Mouse (Mus musculus): ENCODE results near the gene Minpp1.

The Minpp1 gene

DNA sequence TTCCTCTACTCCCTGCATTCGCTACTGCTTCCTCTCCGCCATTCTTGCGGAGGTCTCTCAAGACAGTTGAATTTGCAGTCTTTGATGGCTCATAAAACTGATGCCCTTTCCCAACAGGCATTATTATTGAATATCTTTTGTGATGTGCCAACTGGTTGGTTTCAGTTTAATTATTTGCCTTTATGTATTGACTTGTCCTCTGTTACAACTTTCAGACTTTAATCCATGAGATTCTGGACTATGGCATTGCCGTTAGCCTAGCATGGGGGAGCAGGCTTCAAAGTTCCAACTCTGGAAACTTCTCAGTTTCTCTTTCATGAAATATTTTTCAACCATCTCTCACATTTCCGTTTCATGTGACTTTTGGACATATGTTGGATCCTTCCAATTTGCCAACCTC, 41.6 kb downstream of the Minpp1 start:
- no peak for DNase-seq (ENCODE audit: low read depth, low spot score)

DNA sequence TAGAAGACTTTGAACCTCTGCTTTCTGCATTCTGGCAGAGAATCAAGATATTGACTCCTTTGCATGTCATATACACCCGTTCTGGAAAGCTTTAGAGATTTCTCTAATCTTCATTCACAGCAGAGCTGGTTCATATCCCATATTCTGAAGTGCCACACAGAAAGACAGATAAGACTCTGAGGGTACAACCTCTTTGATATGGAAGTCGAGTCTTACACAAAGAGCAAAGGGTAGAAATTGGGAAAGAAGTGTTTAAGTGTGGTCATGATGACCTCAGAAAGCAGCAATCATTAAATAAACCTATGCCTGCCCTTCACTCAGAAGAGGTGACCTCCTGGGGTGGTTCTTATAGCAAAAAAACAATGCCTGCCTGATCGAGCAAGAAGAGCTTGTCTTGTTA, 43.2 kb downstream of the Minpp1 start:
- no peak for DNase-seq (ENCODE audit: low read depth, low spot score)

DNA sequence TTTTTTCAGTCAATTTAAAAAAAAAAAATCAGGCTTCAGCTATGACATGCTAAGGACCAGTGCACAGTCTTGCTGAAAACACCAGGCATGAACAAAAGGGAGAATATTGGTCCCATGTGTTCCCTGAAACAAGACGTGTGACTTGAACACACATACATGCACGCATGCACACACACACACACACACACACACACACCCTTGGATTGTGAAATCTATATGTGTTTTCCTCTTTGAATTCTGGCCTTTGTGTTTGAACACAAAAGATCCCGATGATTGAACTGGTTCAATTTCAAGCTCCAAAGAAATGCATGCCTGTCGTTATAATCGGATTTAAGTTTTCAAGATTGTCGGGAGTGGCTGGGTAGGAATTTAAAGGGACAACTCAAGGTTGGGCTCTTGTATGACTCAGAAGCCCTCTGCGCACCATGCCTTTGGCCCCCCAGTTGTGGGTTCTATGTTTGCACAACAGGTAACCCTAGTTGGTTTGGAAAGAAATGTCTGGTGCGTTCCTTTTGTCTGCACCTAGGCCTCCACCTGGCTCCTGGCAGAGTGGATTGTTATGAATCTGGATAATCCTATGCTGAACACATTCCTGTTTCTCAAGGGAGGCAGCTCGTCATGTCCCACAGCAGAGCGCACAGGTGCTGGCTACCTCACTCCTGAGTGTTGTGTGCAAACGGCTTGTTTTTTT, 43.8 kb downstream of the Minpp1 start:
- DNase-seq (ENCODE audit: low read depth, low spot score): no peak

DNA sequence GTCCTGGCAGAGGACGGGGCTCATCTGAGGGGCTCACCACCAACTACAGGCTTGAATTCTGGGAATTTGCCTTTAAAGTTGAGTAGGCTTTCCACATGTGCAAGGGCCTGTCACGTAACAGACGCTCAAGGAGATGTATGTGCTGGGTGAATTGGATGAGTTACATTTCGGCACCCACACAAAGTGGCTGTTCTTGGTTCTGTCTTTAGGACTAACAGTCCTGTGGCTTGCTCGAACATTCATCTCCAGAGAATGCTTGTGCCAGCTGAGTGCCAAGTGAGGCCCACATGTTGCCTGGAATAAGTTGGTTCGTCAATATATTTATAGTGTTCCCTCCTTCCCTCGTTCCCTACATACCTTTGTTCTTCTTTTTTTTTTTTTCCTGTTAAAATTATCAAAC, 44.7 kb downstream of the Minpp1 start:
- no peak for DNase-seq (ENCODE audit: low read depth, low spot score)

DNA sequence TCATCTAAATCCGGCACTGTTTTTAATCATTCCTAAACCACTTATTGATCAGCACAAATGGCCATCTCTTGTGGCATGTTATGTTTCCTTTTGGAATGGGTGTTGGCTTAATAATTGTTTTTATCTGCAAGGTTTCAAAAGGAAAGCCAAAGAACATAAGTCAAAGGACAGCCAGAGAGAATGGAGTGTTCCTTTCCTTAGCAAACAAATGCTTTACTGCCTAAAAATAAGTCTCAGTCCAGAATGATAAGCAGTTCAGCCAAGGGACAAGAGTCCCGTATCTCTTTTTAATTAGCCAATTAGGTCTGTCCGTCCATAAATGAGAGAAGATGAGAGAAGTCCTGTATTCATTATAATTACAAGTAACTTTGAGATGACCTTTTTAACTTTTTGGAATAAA, 46.8 kb downstream of the Minpp1 start:
- DNase-seq (ENCODE audit: low read depth, low spot score): no peak

DNA sequence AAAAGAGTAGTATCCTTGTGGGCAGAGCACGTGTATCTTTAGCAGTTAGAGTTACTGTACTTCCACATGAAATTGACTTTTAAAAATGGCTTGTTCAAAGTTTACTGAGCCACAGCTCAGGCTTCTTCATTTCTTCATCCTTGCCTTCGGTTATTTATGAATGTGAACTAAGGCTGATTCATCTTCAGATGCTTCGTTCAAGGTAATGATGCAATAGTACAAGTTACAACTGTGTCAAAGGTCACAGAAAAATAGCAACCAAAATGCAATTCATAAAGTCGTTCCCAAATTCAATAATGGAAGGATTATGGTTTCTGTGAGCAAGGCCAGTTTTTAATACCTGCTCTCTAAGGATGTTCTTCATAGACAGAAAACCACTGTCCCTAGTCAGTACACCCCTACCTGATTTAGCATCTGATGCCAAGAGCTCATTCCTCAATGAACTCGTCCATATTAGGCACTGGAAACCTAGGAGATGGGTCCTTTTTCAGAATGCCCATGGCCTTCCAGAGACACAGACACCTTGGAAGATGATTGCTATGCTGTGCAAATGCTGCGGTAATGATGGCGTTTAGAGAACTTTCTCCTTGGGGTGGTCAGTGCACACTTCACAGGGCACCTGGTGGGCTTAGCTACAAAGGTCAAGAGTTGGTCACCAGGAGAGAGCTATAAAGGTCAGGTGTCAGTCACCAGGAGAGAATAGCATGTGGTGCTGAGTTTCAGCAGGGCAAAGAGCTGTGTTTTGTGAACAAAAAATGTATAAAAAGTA, 47.4 kb downstream of the Minpp1 start:
- no peak for DNase-seq (ENCODE audit: low read depth, low spot score)

DNA sequence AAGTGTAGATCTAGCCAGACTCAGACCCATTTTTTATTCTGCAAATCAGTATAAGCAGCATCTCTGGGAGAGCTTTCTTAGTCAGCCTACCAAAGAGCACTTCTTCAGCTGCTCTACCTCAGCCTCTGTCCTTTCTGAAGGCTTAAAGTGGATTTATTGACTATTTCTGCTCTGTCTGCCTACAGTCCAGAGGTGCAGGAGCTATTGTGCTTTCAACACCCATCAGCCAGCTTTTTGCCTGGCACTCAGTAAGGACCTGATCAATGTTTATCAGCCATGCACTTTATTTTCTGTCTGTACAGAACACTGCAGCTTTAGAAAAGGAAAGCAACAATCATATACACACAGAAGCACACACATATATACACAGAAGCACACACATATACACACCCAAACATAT, 49.3 kb downstream of the Minpp1 start:
- DNase-seq (ENCODE audit: low read depth, low spot score): no peak

DNA sequence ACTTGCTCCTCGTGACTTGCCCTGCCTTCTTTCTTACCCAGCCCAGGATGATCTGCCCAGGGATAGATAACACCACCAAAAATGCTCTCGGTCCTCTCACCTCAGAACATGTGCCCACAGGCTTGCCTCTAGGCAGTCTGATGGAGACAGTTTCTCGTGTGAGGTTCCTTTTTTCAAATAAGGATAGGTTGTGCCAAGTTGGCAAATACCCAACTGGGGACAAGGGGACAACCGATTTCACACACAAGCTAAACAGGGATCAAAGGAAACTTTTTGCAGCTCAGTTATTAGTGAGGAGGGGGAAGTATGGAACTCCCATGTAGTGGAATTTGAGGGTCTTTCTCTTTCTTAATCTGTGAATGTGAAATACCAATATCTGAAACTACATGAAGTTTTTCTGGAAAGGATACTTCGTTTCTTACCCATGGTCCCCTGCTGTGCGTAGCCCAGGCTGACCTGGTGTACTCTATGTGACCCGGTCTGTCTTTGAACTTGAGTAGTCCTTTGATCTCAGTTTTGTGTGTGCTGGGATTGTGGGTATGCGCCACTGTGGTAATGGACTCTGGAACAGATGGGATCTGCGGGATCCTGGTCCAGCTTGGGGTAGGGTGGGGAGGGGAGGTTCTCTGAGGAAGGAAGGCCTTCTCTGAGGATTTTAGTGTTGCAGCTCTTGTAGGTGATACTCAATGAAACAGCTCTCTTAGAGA, 57.4 kb downstream of the Minpp1 start:
- no peak for DNase-seq (ENCODE audit: low read depth, low spot score)

DNA sequence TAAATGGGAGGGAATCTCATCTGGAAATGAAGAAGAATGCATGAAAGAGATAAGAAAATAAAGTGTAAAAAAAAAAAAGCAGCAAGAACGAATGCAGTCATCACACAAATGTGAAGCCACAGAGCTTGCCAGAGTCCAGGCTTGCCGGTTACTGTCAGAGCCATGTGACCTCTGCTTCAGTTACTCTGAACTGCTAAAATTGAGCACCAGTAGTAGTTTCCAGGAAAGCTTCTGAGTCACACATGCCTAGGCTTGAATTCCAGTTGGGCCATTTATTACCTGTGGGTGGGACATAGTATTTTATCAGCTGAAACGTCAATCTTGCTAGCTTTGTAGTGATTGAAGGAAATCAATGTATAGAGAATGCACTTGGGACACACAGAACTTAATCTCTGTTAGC, 61.8 kb downstream of the Minpp1 start:
- DNase-seq (ENCODE audit: low read depth, low spot score): no peak

DNA sequence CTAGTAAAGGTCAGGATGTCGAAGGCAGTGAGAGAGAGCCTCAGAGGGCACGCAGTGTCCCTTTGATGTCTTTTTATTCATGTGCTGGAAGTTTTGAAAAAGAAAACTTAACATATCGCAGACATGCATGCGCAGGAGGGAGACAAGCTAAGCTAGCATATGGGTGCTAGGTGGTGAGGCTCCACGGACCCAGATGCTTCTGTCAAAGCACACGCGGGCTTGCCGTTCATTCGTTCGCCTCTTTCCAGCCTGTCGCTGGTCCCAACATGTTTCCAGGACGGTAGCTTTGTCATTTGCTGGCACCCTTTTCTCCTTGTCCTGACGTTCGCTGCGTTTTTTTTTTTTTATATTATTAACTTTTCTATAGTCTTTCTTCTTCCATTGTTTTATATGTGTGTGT, 62.6 kb downstream of the Minpp1 start:
- DNase-seq (ENCODE audit: low read depth, low spot score): no peak

DNA sequence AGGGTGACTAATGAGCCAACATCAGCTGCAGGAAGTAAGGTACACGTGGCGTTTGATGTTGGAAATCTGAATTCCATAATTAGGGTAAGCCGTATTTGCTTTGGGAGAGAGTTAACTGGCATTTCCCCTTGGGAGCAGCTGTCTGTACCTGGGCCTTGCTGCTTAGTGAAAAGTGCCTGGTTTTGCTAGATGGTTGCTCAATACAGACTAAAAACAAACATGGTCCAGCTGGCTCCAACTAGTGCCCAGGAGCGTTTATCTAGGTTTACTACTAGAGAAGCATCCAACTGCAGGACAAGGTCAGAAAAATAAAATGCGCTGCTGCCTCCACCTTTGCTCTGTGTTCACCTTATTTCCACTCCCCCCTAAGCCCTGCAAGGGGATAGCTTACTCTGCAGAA, 64.9 kb downstream of the Minpp1 start:
- no peak for DNase-seq (ENCODE audit: low read depth, low spot score)

DNA sequence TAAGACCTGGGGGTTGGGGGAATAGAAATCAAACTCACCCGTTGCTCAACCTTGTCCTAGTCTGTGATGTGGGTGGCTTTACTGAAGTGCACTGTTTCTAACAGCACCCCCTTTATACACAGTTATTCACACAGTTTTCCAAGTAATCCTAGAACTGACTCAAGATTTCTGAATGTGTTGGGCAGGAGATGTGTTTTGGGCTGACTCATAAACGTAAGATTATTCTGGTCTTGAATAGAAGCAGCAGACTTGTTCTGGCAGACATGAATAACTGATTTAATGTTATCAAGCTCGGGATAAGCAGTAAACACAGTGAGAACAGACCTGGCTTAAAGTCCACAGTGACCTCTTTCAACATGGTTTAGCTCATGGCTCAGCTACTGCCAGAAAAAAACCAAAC, 65.9 kb downstream of the Minpp1 start:
- DNase-seq (ENCODE audit: low read depth, low spot score): no peak

DNA sequence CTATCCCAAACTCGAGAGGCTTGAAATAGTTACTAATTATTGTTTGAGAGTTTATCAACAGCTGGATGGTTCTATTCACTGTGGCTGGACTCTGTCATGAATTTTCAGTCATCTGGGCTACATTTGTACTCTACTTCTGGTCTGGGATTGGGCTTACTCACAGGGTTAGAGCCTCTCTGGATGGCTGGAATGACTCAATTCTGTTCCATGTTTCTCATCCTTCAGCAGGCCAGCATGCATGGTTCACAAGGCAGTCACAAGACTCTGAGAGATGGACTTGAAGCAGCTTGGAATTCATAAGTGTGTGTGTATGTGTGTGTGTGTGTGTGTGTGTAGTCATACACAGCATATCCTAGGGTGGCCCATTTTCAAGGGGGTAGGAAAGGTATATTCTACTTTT, 66.5 kb downstream of the Minpp1 start:
- DNase-seq (ENCODE audit: low read depth, low spot score): no peak

DNA sequence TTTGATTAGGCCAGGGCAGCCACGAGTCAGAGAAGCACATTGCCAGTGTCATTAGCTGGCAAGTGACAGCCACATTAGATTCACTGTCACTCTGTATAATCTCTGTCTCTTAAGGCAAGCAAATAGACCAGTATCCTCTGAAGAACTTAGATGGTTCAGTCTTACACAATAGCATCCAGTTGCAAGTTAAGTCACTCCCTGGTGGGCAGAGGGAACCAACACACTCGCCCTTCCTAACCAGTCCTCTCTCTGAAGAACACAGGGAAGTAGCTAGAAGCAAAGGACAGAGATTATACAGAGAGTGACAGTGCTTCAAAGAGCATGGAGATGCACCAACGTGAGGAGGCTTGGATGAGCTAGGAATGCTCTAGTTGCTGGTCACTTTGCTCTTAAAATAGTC, 67.7 kb downstream of the Minpp1 start:
- DNase-seq (ENCODE audit: low read depth, low spot score): no peak

DNA sequence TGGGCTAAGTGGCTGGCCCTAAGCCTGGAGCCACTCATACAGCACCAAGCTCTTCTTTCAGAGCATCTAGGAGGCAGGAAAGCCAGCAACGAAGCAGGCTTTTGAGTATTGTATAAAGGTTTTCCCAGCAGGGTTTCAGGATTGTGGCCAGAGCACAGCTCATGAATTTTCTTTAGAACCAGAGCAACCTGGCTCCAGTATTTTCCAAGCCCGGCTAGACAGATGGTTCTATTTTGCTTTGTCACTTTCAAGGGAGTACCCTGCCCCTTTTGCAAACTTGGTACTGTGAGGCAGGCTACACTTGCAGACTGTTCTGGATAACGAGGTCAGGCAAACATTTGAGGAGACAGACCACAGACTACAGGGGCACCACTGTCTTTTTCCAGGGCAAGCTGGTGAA, 69.7 kb downstream of the Minpp1 start:
- DNase-seq (ENCODE audit: low read depth, low spot score): no peak
